16 mouse cellular contexts compared by ENCODE assay signal in the genomic region with DNA sequence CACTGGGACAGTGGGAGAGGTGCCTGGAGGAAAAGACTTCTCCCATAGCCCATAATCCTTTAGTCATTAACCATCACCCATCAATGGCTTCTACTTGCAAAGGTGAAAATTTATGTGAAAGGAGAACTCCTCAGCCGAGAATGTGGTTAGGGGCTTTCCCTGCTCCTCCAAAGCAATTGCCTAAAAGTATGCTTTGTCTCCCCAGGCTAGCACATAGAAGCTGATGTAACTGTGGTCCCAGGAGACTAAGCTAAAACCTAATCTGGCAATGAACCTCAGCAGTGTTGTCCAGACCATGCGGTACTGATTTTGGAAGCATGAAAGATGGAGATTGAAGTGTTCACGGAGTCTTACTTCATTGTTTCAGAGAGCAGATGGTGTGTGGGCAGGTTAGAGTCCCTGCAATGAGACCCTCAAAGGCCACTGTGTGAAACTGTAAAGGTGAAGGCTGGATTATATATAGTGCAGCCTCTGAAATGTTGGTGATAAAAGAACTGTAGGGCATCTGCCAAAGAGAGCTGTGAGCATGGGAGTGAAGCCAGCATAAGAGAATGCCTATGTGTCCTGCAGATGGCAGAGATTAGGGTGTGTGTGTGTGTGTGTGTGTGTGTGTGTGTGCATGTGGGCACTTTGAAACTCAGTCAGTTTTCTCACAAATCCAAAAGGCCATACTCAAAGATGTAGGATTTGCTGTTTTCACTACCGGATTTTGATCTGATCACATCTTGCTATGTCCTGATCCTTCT.
DNase-seq lines count a peak whose midpoint lies in the region; ATAC-seq lines count a peak whose summit lies in the region.
"Had no signal": no experiment of that assay in that cellular context is flagged by ENCODE, and none has a peak within 500 bp of the region (broad histone marks: within the 10 kb centered on the region; RNA-seq: fewer than 3 reads in every experiment).

No protein-coding gene starts in this region.

- no peak overlapping the region for H3K9ac ChIP-seq in midbrain, embryonic 11.5 days (ENCODE audit: low read length)
- no peak overlapping the region for H3K9ac ChIP-seq in midbrain, embryonic 15.5 days
- H3K9ac ChIP-seq: hindbrain, embryonic 14.5 days; neural tube, embryonic 13.5 days had no signal

- no peaks in the 10 kb centered on the region for H3K9me3 ChIP-seq in midbrain, embryonic 11.5 days (ENCODE audit: control insufficient read depth, low read length)
- no peaks in the 10 kb centered on the region for H3K9me3 ChIP-seq in midbrain, embryonic 15.5 days
- H3K9me3 ChIP-seq: neural tube, embryonic 13.5 days had no signal

- H3K36me3 ChIP-seq in midbrain, embryonic 11.5 days (ENCODE audit: control insufficient read depth, insufficient read depth, low read length): no peaks in the 10 kb centered on the region
- no peaks in the 10 kb centered on the region for H3K36me3 ChIP-seq in midbrain, embryonic 15.5 days (replicated peaks)
- H3K36me3 ChIP-seq: G1E; neural tube, embryonic 13.5 days had no signal

- DNase-seq in heart, adult 11 months: peak; percentile 52
- DNase-seq in heart, adult 18-20 months: no peak
- peak; percentile 75 for DNase-seq in midbrain, embryonic 11.5 days (ENCODE audit: low spot score, missing footprints)
- DNase-seq in left cerebral cortex, adult 18-20 months (ENCODE audit: low spot score in 2 of 2): peak; percentile 2 to 8
- DNase-seq in right cerebral cortex, postnatal 4 days: peak; percentile 3
- no peak for DNase-seq in lung, adult 18-20 months
- no peak for DNase-seq in embryo, embryonic 10.5 days (ENCODE audit: low spot score)
- DNase-seq: cerebellum, adult 9-10 months; kidney, adult 18-20 months; kidney, postnatal 14 days; thymus, adult 2 months had no signal

- H3K4me3 ChIP-seq in midbrain, embryonic 11.5 days (ENCODE audit: low read depth, low read length): no peak overlapping the region
- H3K4me3 ChIP-seq in midbrain, embryonic 15.5 days: no peak overlapping the region
- H3K4me3 ChIP-seq: neural tube, embryonic 13.5 days had no signal

- no peak for ATAC-seq in midbrain, embryonic 11.5 days (ENCODE audit: low FRiP score)
- no peak for ATAC-seq in midbrain, embryonic 15.5 days (replicated peaks)

- no peak overlapping the region for H3K4me2 ChIP-seq in midbrain, embryonic 11.5 days
- H3K4me2 ChIP-seq in midbrain, embryonic 15.5 days: no peak overlapping the region
- H3K4me2 ChIP-seq: hindbrain, embryonic 14.5 days; liver, embryonic 11.5 days; neural tube, embryonic 13.5 days had no signal

- WGBS in midbrain, embryonic 11.5 days: 82% methylated on average over 4 of the region's 4 CpGs
- 82% methylated on average over 4 of the region's 4 CpGs for WGBS in midbrain, embryonic 15.5 days

- H3K27ac ChIP-seq in midbrain, embryonic 11.5 days (ENCODE audit: low read depth, low read length): no peak overlapping the region
- no peak overlapping the region for H3K27ac ChIP-seq in midbrain, embryonic 15.5 days
- H3K27ac ChIP-seq: hindbrain, embryonic 14.5 days; neural tube, embryonic 13.5 days had no signal

- H3K27me3 ChIP-seq in midbrain, embryonic 11.5 days (ENCODE audit: control insufficient read depth, insufficient read depth, low read length): no peaks in the 10 kb centered on the region
- no peaks in the 10 kb centered on the region for H3K27me3 ChIP-seq in midbrain, embryonic 15.5 days (replicated peaks)
- H3K27me3 ChIP-seq: neural tube, embryonic 13.5 days had no signal

- H3K4me1 ChIP-seq in midbrain, embryonic 11.5 days (ENCODE audit: control insufficient read depth, insufficient read depth, low read length): no peaks in the 10 kb centered on the region
- H3K4me1 ChIP-seq in midbrain, embryonic 15.5 days: no peaks in the 10 kb centered on the region
- H3K4me1 ChIP-seq: neural tube, embryonic 13.5 days had no signal

Comparison
In these comparisons a context has a peak if more than half of its experiments do, and no peak if none do; other contexts are left out.
1. DNase-seq: peak in heart, adult 11 months (single experiment), midbrain, embryonic 11.5 days (single experiment), left cerebral cortex, adult 18-20 months (2 of 2) and right cerebral cortex, postnatal 4 days (single experiment); none in heart, adult 18-20 months (0 of 2), lung, adult 18-20 months (0 of 2) and embryo, embryonic 10.5 days (single experiment).